Mouse (Mus musculus) MEL (cell line): ENCODE data around the gene Spdef.

ENCODE experiments used
- CTCF ChIP-seq, 3 experiments: IDR thresholded peaks in 2 of 3; conservative IDR thresholded peaks in 1 of 3; 2 replicates each; pipeline ENCODE4 v1.5.1; 2011 to 2012; ENCODE audit warnings: low read length in 3 of 3, low read depth in 2 of 3, mild to moderate bottlenecking in 2 of 3, improper control_type of control experiment in 1 of 3, inconsistent platforms in 1 of 3, mixed read lengths in 1 of 3, moderate library complexity in 1 of 3; ENCODE audit not compliant: control insufficient read depth in 1 of 3, insufficient read depth in 1 of 3, poor library complexity in 1 of 3, severe bottlenecking in 1 of 3
- E2F4 ChIP-seq: IDR thresholded peaks from 2 replicates; pipeline ENCODE4 v1.6.1; 2011; ENCODE audit warnings: low read depth, low read length, improper control_type of control experiment, borderline replicate concordance
- MAFK ChIP-seq: IDR thresholded peaks from 2 replicates; pipeline ENCODE4 v1.6.1; 2011; ENCODE audit warnings: low read depth, mild to moderate bottlenecking, low read length, improper control_type of control experiment, borderline replicate concordance
- POLR2A ChIP-seq, 2 experiments: IDR thresholded peaks; 2 replicates each; pipeline ENCODE4 v1.6.1; 2011 to 2012; ENCODE audit warnings: low read length in 2 of 2, mild to moderate bottlenecking in 2 of 2, control low read depth in 1 of 2, improper control_type of control experiment in 1 of 2, low read depth in 1 of 2, moderate library complexity in 1 of 2; ENCODE audit not compliant: control insufficient read depth in 1 of 2, insufficient read depth in 1 of 2, poor library complexity in 1 of 2
- USF1 ChIP-seq: IDR thresholded peaks from 2 replicates; pipeline ENCODE4 v1.6.1; 2014; ENCODE audit warnings: low read depth, mild to moderate bottlenecking, inconsistent platforms, low read length, improper control_type of control experiment, moderate library complexity

- TF ChIP-seq E2F4, result no peak
- TF ChIP-seq CTCF (IDR thresholded peaks at IDR 0.05 in 2 of 3, conservative IDR thresholded peaks at IDR 0.05 in 1 of 3; ENCODE audit: control insufficient read depth in 1 of 3, insufficient read depth in 1 of 3, low read depth in 2 of 3, low read length in 3 of 3, poor library complexity in 1 of 3, severe bottlenecking in 1 of 3), result no peak
- no peak for TF ChIP-seq USF1
- TF ChIP-seq POLR2A (IDR thresholded peaks at IDR 0.05; ENCODE audit: control insufficient read depth in 1 of 2, insufficient read depth in 1 of 2, low read depth in 1 of 2, low read length in 2 of 2, poor library complexity in 1 of 2), result no peak
- no peak for TF ChIP-seq MAFK
Observed at GRCm38 (mm10) chr17:27740961-27741360, 12.2 kb upstream of the Spdef start.
